Mouse (Mus musculus): ENCODE results near the gene Vps29. TPM values are rescaled to one million over a fixed set of nuclear protein-coding genes. Genes with fewer than 3 reads are reported as not detected.
A peak's percentile ranks its signal among the peaks of the same experiment; 100 is the strongest.

Gene Vps29
- polyA plus RNA-seq, 1 experiment from 2014 or later = 193 TPM

DNA sequence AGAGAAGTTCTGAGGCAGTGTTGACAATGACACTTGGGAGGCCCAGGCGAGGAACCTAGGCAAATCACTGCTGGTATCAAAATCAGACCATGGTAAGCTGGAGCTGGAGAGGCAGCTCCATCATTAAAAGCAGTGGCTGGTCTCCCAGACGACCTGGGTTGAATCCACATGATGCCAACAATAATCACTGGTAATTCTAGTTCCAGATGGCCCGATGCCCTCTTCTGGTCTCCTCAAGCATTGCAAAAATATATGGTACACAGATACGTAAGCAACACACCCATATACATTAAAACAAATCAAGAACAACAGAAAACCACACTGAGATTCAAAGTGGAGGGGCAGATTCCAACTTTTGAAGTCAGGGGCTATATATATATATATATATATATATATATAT is 8.4 kb upstream of the Vps29 start:
- Histone ChIP-seq H3K4me3 (ENCODE audit: low read depth, low read length) (no peak overlapping the region), H3K9ac (replicated peaks; ENCODE audit: low read depth) (no peak overlapping the region), H3K9me3 (ENCODE audit: low read length) (no peaks in the 10 kb centered on the region), H3K36me3 (ENCODE audit: insufficient read depth, low read length) (no peaks in the 10 kb centered on the region), H3K4me2 (replicated peaks; ENCODE audit: low read depth, low read length) (no peak overlapping the region), H3K4me1 (ENCODE audit: insufficient read depth, low read depth, low read length) (no peaks in the 10 kb centered on the region), H3K27ac (ENCODE audit: low read length) (no peak overlapping the region), H3K27me3 (replicated peaks; ENCODE audit: insufficient read depth, low read length) (no peaks in the 10 kb centered on the region)
- DNase-seq (ENCODE audit: low spot score) (no peak), ATAC-seq (no peak)
- no peak for TF ChIP-seq EP300 (IDR thresholded peaks at IDR 0.05)
- peak; percentile 21 for TF ChIP-seq CTCF (IDR thresholded peaks at IDR 0.05)
- 76% methylated on average over 4 of the region's 4 CpGs for WGBS

- 2% methylated on average over 45 of the region's 57 CpGs for WGBS
- no peaks in the 10 kb centered on the region for H3K27me3 ChIP-seq (replicated peaks; ENCODE audit: insufficient read depth, low read length)
- ATAC-seq (peak; percentile 81), DNase-seq (ENCODE audit: low spot score) (no peak)
- no peaks in the 10 kb centered on the region for H3K9me3 ChIP-seq (ENCODE audit: low read length)
- H3K36me3 ChIP-seq (ENCODE audit: insufficient read depth, low read length) = no peaks in the 10 kb centered on the region
- peak overlapping the region; percentile 69 for H3K27ac ChIP-seq (ENCODE audit: low read length)
- TF ChIP-seq EP300 (IDR thresholded peaks at IDR 0.05) (no peak), CTCF (IDR thresholded peaks at IDR 0.05) (peak; percentile 46)
- peak overlapping the region; percentile 80 for H3K4me3 ChIP-seq (ENCODE audit: low read depth, low read length)
- H3K4me2 ChIP-seq (replicated peaks; ENCODE audit: low read depth, low read length) = peak overlapping the region; percentile 73
- 0 out of 2 replicates have a peak, but pooled peaks cover 6% of the 10 kb centered on the region for H3K4me1 ChIP-seq (ENCODE audit: insufficient read depth, low read depth, low read length)
- H3K9ac ChIP-seq (replicated peaks; ENCODE audit: low read depth) = peak overlapping the region; percentile 77
Observed at GRCm38 (mm10) chr5:122354492-122355067, 411 bp downstream of the Vps29 start.

DNA sequence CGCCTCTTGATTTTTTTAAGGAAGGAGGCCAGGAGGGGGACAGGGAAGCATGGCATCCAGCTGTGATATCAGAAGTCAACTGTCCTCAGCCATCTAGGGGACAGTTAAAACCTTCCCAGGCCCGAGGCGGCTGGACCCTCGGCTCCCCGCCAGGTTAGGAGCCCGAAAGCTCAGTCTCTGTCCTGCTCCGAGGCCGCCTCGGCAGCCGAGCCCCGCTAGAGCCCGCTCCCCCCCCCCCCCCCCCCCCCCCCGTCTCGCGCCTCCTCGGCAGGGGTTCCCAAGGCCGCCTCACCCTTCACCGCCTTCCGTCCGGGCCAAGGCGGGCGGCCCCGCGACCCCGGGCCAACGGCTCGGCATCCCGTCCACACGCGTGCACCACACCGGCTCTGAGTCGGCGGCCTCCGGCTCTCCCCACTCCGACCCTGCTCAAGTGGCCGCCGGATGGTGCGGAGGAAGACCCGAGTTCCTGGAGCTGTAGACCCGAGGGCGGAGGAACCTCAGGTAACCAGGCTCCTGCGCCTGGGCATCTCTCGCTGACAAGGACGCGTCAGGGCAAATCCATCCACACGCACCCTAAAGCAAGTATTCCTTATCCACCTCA is 17.5 kb downstream of the Vps29 start, which contains the start of gene Gpn3:
Gene Gpn3 (plus strand): TSS at position 286 of the 601 bp plus-strand sequence.
- TF ChIP-seq EP300 (IDR thresholded peaks at IDR 0.05) = no peak
- TF ChIP-seq CTCF (IDR thresholded peaks at IDR 0.05) = no peak
- ATAC-seq = peak; percentile 68
- Histone ChIP-seq H3K9ac (replicated peaks; ENCODE audit: low read depth) (peak within 1 kb of the TSS; percentile 52), H3K9me3 (ENCODE audit: low read length) (no peaks in the 10 kb centered on the region), H3K4me2 (replicated peaks; ENCODE audit: low read depth, low read length) (peak within 1 kb of the TSS; percentile 78), H3K4me1 (ENCODE audit: insufficient read depth, low read depth, low read length) (0 out of 2 replicates have a peak, but pooled peaks cover 2% of the 10 kb centered on the region), H3K27me3 (replicated peaks; ENCODE audit: insufficient read depth, low read length) (no peaks in the 10 kb centered on the region), H3K4me3 (ENCODE audit: low read depth, low read length) (peak within 1 kb of the TSS; percentile 72), H3K27ac (ENCODE audit: low read length) (peak within 1 kb of the TSS; percentile 87), H3K36me3 (ENCODE audit: insufficient read depth, low read length) (0 out of 2 replicates have a peak, but pooled peaks cover 9% of the 10 kb centered on the region)
- DNase-seq (ENCODE audit: low spot score) = peak; percentile 37
- under 1% methylated on average over 34 of the region's 46 CpGs for WGBS

- Histone ChIP-seq H3K27me3 (replicated peaks; ENCODE audit: insufficient read depth, low read length) (no peaks in the 10 kb centered on the region), H3K9me3 (ENCODE audit: low read length) (no peaks in the 10 kb centered on the region), H3K4me2 (replicated peaks; ENCODE audit: low read depth, low read length) (peak within 1 kb of the TSS; percentile 78), H3K4me1 (ENCODE audit: insufficient read depth, low read depth, low read length) (0 out of 2 replicates have a peak, but pooled peaks cover 2% of the 10 kb centered on the region), H3K9ac (replicated peaks; ENCODE audit: low read depth) (peak within 1 kb of the TSS; percentile 52), H3K27ac (ENCODE audit: low read length) (peak within 1 kb of the TSS; percentile 87), H3K36me3 (ENCODE audit: insufficient read depth, low read length) (0 out of 2 replicates have a peak, but pooled peaks cover 9% of the 10 kb centered on the region), H3K4me3 (ENCODE audit: low read depth, low read length) (peak within 1 kb of the TSS; percentile 72)
- WGBS = under 1% methylated on average over 53 of the region's 53 CpGs
- peak; percentile 96 for ATAC-seq
- no peak for TF ChIP-seq CTCF (IDR thresholded peaks at IDR 0.05)
- TF ChIP-seq EP300 (IDR thresholded peaks at IDR 0.05) = no peak
- peak; percentile 99 for DNase-seq (ENCODE audit: low spot score)
Observed at GRCm38 (mm10) chr5:122372192-122372769, 18.1 kb downstream of the Vps29 start, which contains the start of gene Fam216a. TSS of gene Fam216a (minus strand) at chr5:122372364.

DNA sequence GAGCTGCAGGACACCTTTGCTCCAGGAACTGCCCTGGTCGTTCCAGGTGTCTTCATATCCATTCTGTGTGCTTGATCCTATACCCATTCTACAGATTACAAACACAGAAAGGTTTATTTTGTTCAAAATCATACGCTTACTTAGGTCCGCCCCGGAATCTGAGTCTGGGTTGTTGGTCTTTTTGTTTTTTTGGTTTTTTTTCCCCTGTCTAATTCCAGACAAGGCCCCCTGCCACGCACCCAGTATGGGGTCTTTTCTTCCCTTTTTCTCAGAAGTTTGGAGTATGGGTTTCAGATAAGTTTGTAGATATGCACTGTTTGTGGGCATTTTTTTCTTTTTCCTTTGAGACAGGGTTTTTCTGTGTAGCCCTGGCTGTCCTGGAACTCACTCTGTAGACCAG is 18.7 kb downstream of the Vps29 start:
- peak overlapping the region; percentile 87 for H3K27ac ChIP-seq (ENCODE audit: low read length)
- H3K4me1 ChIP-seq (ENCODE audit: insufficient read depth, low read depth, low read length) = 0 out of 2 replicates have a peak, but pooled peaks cover 2% of the 10 kb centered on the region
- ATAC-seq = no peak
- peak overlapping the region; percentile 72 for H3K4me3 ChIP-seq (ENCODE audit: low read depth, low read length)
- TF ChIP-seq EP300 (IDR thresholded peaks at IDR 0.05) (no peak), CTCF (IDR thresholded peaks at IDR 0.05) (no peak)
- DNase-seq (ENCODE audit: low spot score) = no peak
- H3K4me2 ChIP-seq (replicated peaks; ENCODE audit: low read depth, low read length) = peak overlapping the region; percentile 78
- no peaks in the 10 kb centered on the region for H3K27me3 ChIP-seq (replicated peaks; ENCODE audit: insufficient read depth, low read length)
- 5% methylated on average over 5 of the region's 5 CpGs for WGBS
- H3K9ac ChIP-seq (replicated peaks; ENCODE audit: low read depth) = peak overlapping the region; percentile 35
- H3K36me3 ChIP-seq (ENCODE audit: insufficient read depth, low read length) = 0 out of 2 replicates have a peak, but pooled peaks cover 8% of the 10 kb centered on the region
- no peaks in the 10 kb centered on the region for H3K9me3 ChIP-seq (ENCODE audit: low read length)
